Mouse (Mus musculus) CD8-positive naive resting alpha-beta T cell, adult 57 days (primary cell): ENCODE data around the gene Gm3183. TPM values are rescaled to one million over a fixed set of nuclear protein-coding genes. Genes with fewer than 3 reads are reported as not detected.

Experiments used
- total RNA-seq: library from RNA; stranded (reverse); gene quantifications from one replicate; pipeline ENCODE4 v1.2.4, GENCODE M21; 2023

Gm3183 gene
- total RNA-seq, result not detected

GRCm38 (mm10) chr5:94865136-94865535, at the start of gene Gm3183:
Gene Gm3183, plus strand, starts transcription at chr5:94865436.

Other genes starting within 250 kb of the Gm3183 start
- not detected for gene Gm3147, start 249.1 kb upstream of the Gm3183 start, total RNA-seq
- not detected for gene Gm6509, start 241.5 kb upstream of the Gm3183 start, total RNA-seq
- not detected for gene Gm6205, start 217.1 kb upstream of the Gm3183 start, total RNA-seq
- gene Gm6367, start 123.2 kb downstream of the Gm3183 start, total RNA-seq, result not detected
- not detected for gene Gm7942, start 241.5 kb downstream of the Gm3183 start, total RNA-seq